Mouse (Mus musculus): ENCODE results near the gene Tmed10.

GRCm38 (mm10) chr12:85339947-85340346 is 34.7 kb downstream of the Tmed10 start:
- TF ChIP-seq CTCF (IDR thresholded peaks at IDR 0.05; ENCODE audit: extremely low read depth, insufficient read depth, low read length) (no peak), POLR2A (IDR thresholded peaks at IDR 0.05; ENCODE audit: extremely low read depth, insufficient read depth, low read length) (no peak)

Measured in cortical plate, adult 2 months (tissue).